Mouse (Mus musculus) E14TG2a.4 (cell line): ENCODE measurements at regions not wholly inside any gene's neighbourhood (a gene's known extent, or its start where the extent isn't known, plus 50 kb on each side); places are given as distances from the start of the nearest gene placed in this dataset.

Experiments
- CTCF ChIP-seq: conservative IDR thresholded peaks from 2 replicates; pipeline ENCODE4 v1.5.1; 2014; ENCODE audit warnings: low read length
- NANOG ChIP-seq: IDR thresholded peaks from 2 replicates; pipeline ENCODE4 v1.6.1; 2014; ENCODE audit warnings: borderline replicate concordance, low read length, mixed read lengths
- POU5F1 ChIP-seq: IDR thresholded peaks from 2 replicates; pipeline ENCODE4 v1.6.1; 2014; ENCODE audit warnings: low read length, borderline replicate concordance

- no peak for TF ChIP-seq CTCF
- TF ChIP-seq NANOG: no peak
- no peak for TF ChIP-seq POU5F1
Observed at GRCm38 (mm10) chr9:11285135-11285534, 380.6 kb upstream of the Cntn5 start.
